Comparison of ENCODE assay signal across 1 mouse cellular context in the genomic region with DNA sequence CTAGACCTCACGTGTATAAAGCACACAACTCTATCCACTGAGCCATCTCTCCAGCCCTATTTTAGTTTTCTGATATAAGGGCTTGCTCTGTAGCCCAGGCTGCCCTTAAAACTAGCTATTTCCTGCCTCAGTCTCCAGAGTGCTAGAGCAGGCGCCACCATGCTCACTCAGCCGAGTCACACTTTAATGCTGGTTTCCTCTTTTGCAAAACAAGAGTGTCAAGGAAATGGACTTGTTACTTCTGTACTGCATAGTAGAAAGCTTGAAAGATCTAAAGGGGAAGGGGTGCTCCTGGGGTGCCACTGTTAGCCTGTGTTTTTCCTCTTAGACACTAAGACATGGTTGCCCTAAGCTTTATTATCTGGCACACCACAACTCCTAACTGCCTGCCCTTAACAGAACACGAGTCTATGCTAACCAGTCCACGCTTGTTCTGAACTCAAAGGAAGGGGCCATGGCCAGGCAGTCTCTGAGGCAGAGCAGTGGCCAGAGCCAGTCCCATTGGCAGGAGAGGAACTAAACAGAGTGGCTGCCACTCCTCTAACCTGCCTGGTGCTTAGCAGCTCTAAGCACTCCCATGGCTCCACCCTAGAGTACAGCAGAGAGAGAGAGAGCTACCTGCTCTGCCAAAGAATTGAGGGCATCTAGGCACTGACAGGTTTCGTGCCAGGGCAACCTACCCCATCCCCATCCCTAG.
A peak's percentile ranks its signal among the peaks of the same experiment; 100 is the strongest.
TF ChIP-seq lines count a peak whose summit lies in the region.

No protein-coding gene starts in this region.

TF ChIP-seq in CH12.LX, 34 proteins besides CTCF, POLR2A, EP300 and RAD21:
- TF ChIP-seq JUND (conservative IDR thresholded peaks at IDR 0.05; ENCODE audit: low read depth, low read length) (no peak), RCOR1 (conservative IDR thresholded peaks at IDR 0.05; ENCODE audit: low read depth, low read length) (no peak), CHD1 (IDR thresholded peaks at IDR 0.05; ENCODE audit: low read depth, low read length) (0 out of 2 replicates have a peak, but pooled peaks have one; percentile 32)
